Mouse (Mus musculus) limb, embryonic 15.5 days (tissue): Measurements from ENCODE around the gene Akap2. TPM values are rescaled to one million over a fixed set of nuclear protein-coding genes. Genes with fewer than 3 reads are reported as not detected.
A peak's percentile ranks its signal among the peaks of the same experiment; 100 is the strongest.

Experiments
- ATAC-seq: fragments of 200-750 bp; cut with Nextera tagmentation; 2 replicates; pipeline ENCODE4 v1.8.0; 2017; ENCODE audit warnings: low read depth, moderate TSS enrichment; ENCODE audit not compliant: insufficient number of reproducible peaks, low FRiP score, low TSS enrichment
- H3K27ac ChIP-seq: fragments of 300-500 bp; sonication (generic); 2 replicates; pipeline ENCODE4 v1.5.1; 2015; ENCODE audit warnings: moderate library complexity, mild to moderate bottlenecking, inconsistent platforms
- H3K27me3 ChIP-seq: fragments of 300-500 bp; sonication (generic); 2 replicates; pipeline ENCODE4 v1.6.1; 2015; ENCODE audit warnings: inconsistent platforms
- H3K36me3 ChIP-seq: fragments of 300-500 bp; sonication (generic); 2 replicates; pipeline ENCODE4 v1.6.1; 2015; ENCODE audit warnings: inconsistent platforms
- H3K4me1 ChIP-seq: fragments of 300-500 bp; sonication (generic); 2 replicates; pipeline ENCODE4 v1.6.1; 2015; ENCODE audit warnings: inconsistent platforms
- H3K4me2 ChIP-seq: fragments of 300-500 bp; sonication (generic); 2 replicates; pipeline ENCODE4 v1.6.1; 2015; ENCODE audit warnings: mild to moderate bottlenecking, inconsistent platforms
- H3K4me3 ChIP-seq: fragments of 300-500 bp; sonication (generic); 2 replicates; pipeline ENCODE4 v1.5.1; 2015; ENCODE audit warnings: mild to moderate bottlenecking, inconsistent platforms
- H3K9ac ChIP-seq: fragments of 300-500 bp; sonication (generic); 2 replicates; pipeline ENCODE4 v1.6.1; 2015; ENCODE audit warnings: inconsistent platforms
- H3K9me3 ChIP-seq: fragments of 300-500 bp; sonication (generic); 2 replicates; pipeline ENCODE4 v1.6.1; 2016; ENCODE audit warnings: inconsistent platforms
- WGBS: fragments of 180-500 bp; shearing (Covaris S2); methylation state at CpG from one replicate; pipeline ENCODE4 v1.1.7; 2015; 5-methylcytosine and 5-hydroxymethylcytosine counted together
- polyA plus RNA-seq: library from polyadenylated mRNA; unstranded; fragments of >200 nt; fragmentation: Nextera tagmentation; extraction: Ambion mirVana; gene quantifications from 2 replicates; pipeline ENCODE4 v1.2.1, GENCODE M21; 2015

Akap2 gene
- polyA plus RNA-seq, 1 experiment from 2014 or later: 25.2 TPM

DNA sequence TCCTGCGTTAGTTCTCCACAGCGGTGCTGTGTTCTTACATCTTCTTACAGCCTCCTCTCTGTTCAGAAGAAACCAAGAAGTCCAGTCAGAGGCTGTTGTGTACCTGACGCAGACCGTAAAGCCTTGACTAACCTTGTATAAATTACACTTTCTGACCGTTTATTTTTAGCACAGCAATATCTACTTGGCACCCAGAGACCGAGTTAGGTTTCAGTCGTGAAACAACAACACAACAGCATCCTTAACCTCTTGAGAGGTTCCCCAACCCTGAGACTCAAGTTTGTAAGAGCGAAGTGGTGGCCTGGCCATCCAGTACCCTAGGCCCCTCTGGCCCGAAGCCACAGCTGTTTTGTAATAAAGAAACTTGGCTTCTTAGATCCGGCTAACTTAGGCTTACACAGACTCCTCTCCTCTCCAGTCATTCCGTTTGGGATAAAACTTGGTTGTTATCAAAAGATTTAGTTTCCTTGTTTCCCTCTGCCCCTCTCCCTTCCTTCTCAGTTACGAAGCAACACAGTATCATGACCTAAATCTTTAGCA lies 32.7 kb upstream of the Akap2 start:
- Histone ChIP-seq H3K9ac (no peak overlapping the region), H3K36me3 (0 out of 2 replicates have a peak, but pooled peaks cover 5% of the 10 kb centered on the region), H3K4me2 (no peak overlapping the region), H3K27me3 (no peaks in the 10 kb centered on the region), H3K4me1 (peaks cover 7% of the 10 kb centered on the region), H3K9me3 (no peaks in the 10 kb centered on the region), H3K27ac (no peak overlapping the region), H3K4me3 (no peak overlapping the region)
- no peak for ATAC-seq
- WGBS: 58% methylated on average over 12 of the region's 12 CpGs

DNA sequence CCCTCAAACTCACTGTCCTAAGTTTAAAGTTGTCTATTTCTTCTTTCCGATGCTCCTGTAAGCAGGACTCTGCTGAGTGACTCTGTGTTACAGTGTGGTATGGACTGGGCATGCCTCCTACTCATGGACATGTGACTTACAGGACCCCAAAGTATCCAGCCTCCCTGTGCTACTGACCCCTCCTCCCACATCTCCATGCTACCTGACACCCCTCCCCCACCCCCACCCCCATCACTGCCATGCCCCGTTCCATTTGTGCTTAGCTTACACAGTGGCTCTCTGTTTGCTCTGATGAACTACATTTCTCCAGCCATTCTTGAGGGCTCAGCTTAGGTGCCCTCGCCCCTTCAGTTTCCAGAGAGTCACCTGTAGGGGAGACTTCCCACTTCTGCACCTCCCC lies 30.7 kb upstream of the Akap2 start:
- H3K4me1 ChIP-seq: peaks cover 2% of the 10 kb centered on the region; the same call in 1 of the 2 replicates
- H3K36me3 ChIP-seq: peaks cover 14% of the 10 kb centered on the region
- no peak for ATAC-seq
- no peak overlapping the region for H3K4me3 ChIP-seq
- H3K27me3 ChIP-seq: no peaks in the 10 kb centered on the region
- no peak overlapping the region for H3K9ac ChIP-seq
- WGBS: 73% methylated on average over 3 of the region's 3 CpGs
- H3K9me3 ChIP-seq: no peaks in the 10 kb centered on the region
- no peak overlapping the region for H3K27ac ChIP-seq
- H3K4me2 ChIP-seq: no peak overlapping the region

DNA sequence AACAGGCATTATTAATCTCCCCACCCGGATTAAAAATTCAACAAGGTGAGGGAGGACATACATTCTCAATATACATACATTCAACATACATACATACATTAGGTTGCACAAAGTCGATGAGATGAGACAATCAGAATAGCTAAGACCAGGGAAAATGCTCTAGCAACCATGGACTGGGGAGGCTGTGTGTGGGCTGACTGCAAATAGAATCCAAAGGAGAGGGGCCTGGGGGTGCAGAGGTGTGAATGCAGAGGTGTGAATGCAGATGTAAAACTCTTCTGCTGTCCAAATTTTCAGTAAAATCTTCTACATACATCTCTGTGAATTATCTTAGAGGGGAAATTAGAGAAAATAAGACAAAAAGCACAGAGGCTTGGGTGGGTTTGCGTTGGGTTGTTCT lies 29.9 kb upstream of the Akap2 start:
- peaks cover 2% of the 10 kb centered on the region; the same call in 1 of the 2 replicates for H3K4me1 ChIP-seq
- H3K27ac ChIP-seq: no peak overlapping the region
- no peak for ATAC-seq

DNA sequence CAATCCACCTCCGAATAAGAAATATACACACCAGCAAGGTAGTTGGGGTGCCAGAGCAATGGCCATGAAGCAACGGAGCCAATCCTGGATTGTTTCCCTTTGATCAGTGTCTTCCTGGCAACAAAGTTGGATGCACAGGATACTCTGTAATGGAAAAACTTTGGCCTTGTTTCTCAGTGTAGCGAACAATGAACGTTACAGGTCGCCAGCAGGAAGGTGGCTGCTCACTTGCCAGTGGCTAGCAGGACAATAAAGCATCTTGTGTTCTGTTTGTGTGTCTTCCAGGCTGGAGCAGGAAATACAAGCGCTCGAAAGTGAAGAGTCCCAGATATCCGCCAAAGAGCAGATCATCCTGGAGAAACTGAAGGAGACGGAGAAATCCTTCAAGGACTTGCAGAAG lies 29.3 kb upstream of the Akap2 start:
- peaks cover 2% of the 10 kb centered on the region; the same call in 1 of the 2 replicates for H3K4me1 ChIP-seq
- H3K9me3 ChIP-seq: no peaks in the 10 kb centered on the region
- H3K4me3 ChIP-seq: no peak overlapping the region
- 0 out of 2 replicates have a peak overlapping the region, but pooled peaks have one; percentile 5 for H3K27ac ChIP-seq
- no peak for ATAC-seq
- WGBS: 76% methylated on average over 9 of the region's 9 CpGs
- peaks cover 14% of the 10 kb centered on the region for H3K36me3 ChIP-seq
- H3K4me2 ChIP-seq: no peak overlapping the region
- H3K9ac ChIP-seq: no peak overlapping the region
- H3K27me3 ChIP-seq: no peaks in the 10 kb centered on the region

More for the DNA sequence above, 29.9 kb upstream of the Akap2 start:
- Histone ChIP-seq H3K4me3 (no peak overlapping the region), H3K36me3 (peaks cover 14% of the 10 kb centered on the region), H3K9me3 (no peaks in the 10 kb centered on the region), H3K9ac (no peak overlapping the region), H3K4me2 (no peak overlapping the region), H3K27me3 (no peaks in the 10 kb centered on the region)
- 78% methylated on average over 3 of the region's 3 CpGs for WGBS

DNA sequence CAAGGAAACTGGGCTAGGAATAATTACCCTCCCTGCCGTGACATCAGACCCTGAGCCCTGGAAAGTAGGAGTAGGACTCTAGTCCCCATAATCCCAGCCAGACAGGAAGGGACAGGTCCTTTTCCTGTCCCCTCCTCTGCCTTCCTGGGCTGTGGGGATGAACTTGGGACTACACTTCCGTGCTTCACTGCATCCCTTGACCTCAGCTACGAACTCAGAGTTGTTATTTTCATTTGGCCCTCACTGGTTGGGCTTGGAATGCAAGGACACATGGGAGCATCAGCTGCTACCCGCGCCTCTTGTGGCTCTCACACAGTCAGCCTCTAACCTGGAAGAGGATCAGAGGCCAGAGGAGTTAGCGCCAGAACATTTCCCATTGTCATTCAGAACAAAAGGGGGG lies 27.5 kb upstream of the Akap2 start:
- H3K4me2 ChIP-seq: no peak overlapping the region
- H3K9me3 ChIP-seq: no peaks in the 10 kb centered on the region
- no peaks in the 10 kb centered on the region for H3K4me1 ChIP-seq
- H3K9ac ChIP-seq: no peak overlapping the region
- H3K27me3 ChIP-seq: no peaks in the 10 kb centered on the region
- 75% methylated on average over 6 of the region's 6 CpGs for WGBS
- H3K27ac ChIP-seq: no peak overlapping the region
- H3K36me3 ChIP-seq: peaks cover 19% of the 10 kb centered on the region
- no peak overlapping the region for H3K4me3 ChIP-seq
- ATAC-seq: no peak

DNA sequence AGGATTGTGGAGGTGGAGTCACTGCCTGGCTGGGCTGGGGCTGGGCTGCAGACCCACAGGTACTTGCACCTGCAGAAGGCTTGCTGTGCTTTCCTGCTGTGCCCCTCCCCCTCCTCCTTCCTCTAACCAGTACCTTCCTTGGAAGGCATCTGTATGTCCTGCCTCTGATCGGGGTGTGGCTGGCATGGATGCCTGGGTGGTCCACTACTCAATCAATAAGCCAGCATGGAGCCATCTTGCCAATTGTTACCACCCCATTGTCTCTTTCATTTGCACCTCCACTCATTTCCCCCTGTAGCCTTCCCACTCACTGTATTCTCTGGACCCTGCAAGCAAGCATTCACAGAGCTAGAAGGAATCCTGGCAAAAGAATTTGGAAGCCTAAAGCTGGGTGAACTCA lies 26.7 kb upstream of the Akap2 start:
- H3K36me3 ChIP-seq: peaks cover 20% of the 10 kb centered on the region
- H3K4me2 ChIP-seq: no peak overlapping the region
- H3K27ac ChIP-seq: no peak overlapping the region
- H3K9ac ChIP-seq: no peak overlapping the region
- H3K4me1 ChIP-seq: no peaks in the 10 kb centered on the region
- ATAC-seq: no peak
- no peak overlapping the region for H3K4me3 ChIP-seq
- H3K27me3 ChIP-seq: no peaks in the 10 kb centered on the region
- H3K9me3 ChIP-seq: no peaks in the 10 kb centered on the region
- 59% methylated on average over 1 of the region's 1 CpGs for WGBS

DNA sequence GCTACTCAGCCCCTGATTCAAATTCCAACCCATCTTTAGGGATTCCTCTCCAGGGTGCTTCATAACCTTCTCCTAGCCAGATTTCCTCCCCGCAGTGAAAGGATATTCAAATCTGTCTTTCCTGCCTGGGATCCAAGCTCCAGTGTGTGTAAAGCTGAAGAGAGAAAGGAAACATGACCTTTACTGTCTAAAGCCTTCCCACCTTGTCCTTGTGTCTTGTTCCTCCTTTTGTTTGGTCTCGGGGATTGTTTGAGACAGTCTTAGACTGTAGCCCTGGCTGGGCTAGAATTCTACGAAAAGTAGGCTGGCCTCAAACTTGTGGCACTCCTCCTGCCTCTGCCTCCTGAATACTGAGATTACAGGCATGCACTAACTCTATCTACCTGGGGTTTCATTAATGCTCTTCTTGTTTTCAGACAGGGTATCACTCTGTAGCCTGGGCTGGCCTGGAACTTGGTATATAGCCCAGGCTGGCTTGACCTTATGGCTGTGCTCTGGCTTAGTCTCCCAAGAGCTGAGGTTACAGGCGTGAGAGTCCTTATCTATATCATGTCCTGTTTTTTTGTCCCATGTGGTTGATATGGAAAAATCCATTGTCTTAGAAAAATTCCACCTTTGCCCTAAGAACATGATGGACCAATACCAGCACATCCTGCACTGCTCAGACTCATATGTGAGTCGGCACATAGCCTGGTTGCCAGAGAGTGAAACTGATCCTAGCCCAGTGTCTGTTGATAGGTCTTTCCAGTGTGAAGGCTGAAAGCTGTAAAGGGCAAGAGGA lies 22.9 kb upstream of the Akap2 start:
- peaks cover 17% of the 10 kb centered on the region for H3K36me3 ChIP-seq
- WGBS: 82% methylated on average over 5 of the region's 5 CpGs

DNA sequence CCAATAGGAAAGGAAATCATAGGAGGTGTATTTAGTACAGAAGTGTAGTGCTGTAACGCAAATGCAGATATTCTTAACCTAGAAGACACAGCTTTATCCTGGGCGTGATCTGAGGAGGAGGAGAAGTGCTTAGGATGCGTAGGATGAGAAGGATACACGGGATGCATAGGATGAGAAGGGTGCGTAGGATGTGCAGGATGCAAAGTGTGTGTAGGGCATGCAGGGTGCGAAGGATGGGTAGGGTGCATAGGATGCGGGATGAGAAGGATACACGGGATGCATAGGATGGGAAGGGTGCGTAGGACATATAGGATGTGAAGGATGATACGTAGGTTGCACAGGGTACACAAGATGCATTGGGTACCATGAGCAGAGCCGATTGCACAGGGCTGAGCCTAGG lies 20.5 kb upstream of the Akap2 start:
- H3K4me2 ChIP-seq: no peak overlapping the region
- 96% methylated on average over 11 of the region's 11 CpGs for WGBS
- H3K4me3 ChIP-seq: no peak overlapping the region
- no peaks in the 10 kb centered on the region for H3K9me3 ChIP-seq
- H3K27me3 ChIP-seq: no peaks in the 10 kb centered on the region
- H3K27ac ChIP-seq: no peak overlapping the region
- H3K9ac ChIP-seq: no peak overlapping the region
- no peak for ATAC-seq
- H3K4me1 ChIP-seq: no peaks in the 10 kb centered on the region
- H3K36me3 ChIP-seq: peaks cover 6% of the 10 kb centered on the region; the same call in 1 of the 2 replicates

More for the DNA sequence above, 22.9 kb upstream of the Akap2 start:
- Histone ChIP-seq H3K4me3 (no peak overlapping the region), H3K9me3 (no peaks in the 10 kb centered on the region), H3K27me3 (no peaks in the 10 kb centered on the region), H3K4me1 (no peaks in the 10 kb centered on the region), H3K9ac (no peak overlapping the region), H3K27ac (no peak overlapping the region), H3K4me2 (no peak overlapping the region)
- ATAC-seq: no peak

DNA sequence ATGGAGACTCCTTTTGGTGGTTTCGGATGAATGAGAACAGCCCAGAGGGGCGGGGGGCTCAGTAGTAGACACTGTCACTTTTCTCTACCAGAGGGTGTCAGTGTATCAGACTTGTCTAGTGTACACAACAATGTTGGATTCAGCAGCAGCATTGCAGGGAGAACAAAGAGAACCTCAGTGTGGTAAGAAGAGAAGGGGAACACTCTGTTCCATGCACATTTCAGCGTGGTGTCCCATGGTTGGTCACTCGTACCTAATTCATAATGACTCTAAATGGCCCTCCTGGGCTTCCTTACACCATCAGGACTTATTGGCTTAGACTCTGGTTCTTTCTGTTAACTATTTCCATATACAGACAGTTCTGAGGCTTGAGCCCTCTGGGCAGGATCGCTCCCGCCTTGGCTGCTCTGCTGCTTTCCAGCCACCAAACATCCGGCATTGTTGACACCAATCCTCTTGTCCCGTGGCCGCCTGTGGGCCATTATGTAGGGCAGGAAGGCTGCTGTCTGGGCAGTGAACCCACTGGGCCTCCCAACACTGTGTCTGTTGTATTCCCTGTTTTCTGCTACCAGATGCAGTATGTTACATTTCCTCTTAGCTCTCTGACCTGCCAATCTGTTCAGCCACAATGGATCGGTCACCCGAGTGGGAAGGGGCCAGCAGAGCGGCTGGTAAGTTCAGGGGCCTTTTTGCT lies 19.4 kb upstream of the Akap2 start:
- WGBS: 74% methylated on average over 12 of the region's 12 CpGs
- H3K36me3 ChIP-seq: peaks cover 6% of the 10 kb centered on the region; the same call in 1 of the 2 replicates
- no peaks in the 10 kb centered on the region for H3K27me3 ChIP-seq
- H3K4me3 ChIP-seq: no peak overlapping the region
- no peak for ATAC-seq
- no peaks in the 10 kb centered on the region for H3K9me3 ChIP-seq
- no peak overlapping the region for H3K27ac ChIP-seq
- no peaks in the 10 kb centered on the region for H3K4me1 ChIP-seq
- H3K9ac ChIP-seq: no peak overlapping the region
- H3K4me2 ChIP-seq: no peak overlapping the region

DNA sequence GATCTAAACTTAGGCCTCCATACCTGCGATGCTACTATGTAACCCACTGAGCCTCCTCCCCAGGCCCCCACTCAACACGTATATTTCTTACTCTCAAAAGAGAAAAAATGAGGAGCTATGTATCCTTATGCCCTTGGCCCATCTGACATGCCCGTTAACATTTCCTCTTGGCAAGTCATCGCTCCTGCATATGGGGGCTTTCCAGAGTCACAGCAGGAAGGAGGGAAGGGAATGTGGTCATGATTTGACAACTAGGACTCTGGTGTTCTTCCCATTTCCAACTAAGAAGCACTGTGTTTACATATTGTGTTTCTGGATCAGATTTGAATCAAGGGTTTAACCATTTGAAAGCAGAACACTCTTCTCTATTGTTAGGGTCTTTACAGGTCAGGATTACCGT lies 15.9 kb upstream of the Akap2 start:
- Histone ChIP-seq H3K9me3 (no peaks in the 10 kb centered on the region), H3K4me2 (no peak overlapping the region), H3K36me3 (no peaks in the 10 kb centered on the region), H3K27ac (no peak overlapping the region), H3K9ac (no peak overlapping the region), H3K27me3 (no peaks in the 10 kb centered on the region), H3K4me3 (no peak overlapping the region), H3K4me1 (peaks cover 6% of the 10 kb centered on the region; the same call in 1 of the 2 replicates)
- WGBS: 79% methylated on average over 5 of the region's 5 CpGs
- no peak for ATAC-seq

DNA sequence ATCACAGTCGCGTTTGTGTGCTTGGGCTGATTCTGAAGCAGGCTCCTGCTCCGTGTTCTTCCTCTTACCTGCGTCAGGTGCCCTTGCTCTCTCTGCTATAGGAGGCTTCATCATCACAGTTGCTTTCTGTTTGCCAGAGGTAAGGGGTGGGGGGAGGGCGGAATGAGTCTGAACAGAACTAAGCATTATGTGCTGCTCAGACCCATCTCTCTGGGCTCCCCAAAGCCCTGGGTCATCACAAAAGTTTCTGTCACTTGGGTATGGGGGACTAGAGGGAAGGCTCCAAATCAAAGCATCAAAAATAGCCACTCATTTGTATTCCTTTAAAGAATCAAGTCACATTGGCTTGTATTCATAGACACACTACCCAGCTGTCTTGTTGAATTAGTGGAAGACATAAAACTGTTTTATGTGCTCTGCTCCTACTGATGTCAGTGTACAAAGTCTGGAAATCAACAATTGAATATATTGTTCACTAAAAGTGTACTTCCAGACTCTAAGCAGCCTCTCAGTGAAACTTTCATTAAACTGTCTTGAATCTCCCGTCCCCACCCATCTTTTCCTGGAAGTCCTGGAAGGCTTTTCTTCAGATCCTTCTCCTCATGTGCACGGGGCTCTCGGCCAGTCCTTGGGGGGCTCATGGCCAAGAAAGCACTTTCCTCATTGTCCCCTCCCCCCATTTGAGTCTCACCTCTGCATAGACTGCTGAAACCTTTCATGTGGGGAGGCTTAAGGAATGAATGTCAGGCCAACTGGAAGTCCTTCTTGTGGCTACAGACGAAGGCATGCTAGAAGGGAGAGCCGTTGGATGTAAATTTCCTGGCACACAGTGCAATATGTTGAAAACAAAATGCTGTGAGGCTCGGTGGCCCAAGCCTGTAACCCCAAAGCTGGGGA lies 13.6 kb upstream of the Akap2 start:
- no peak overlapping the region for H3K27ac ChIP-seq
- H3K4me3 ChIP-seq: no peak overlapping the region
- H3K36me3 ChIP-seq: no peaks in the 10 kb centered on the region
- WGBS: 60% methylated on average over 11 of the region's 11 CpGs
- H3K4me2 ChIP-seq: no peak overlapping the region
- H3K27me3 ChIP-seq: no peaks in the 10 kb centered on the region
- peaks cover 6% of the 10 kb centered on the region; the same call in 1 of the 2 replicates for H3K4me1 ChIP-seq
- H3K9ac ChIP-seq: no peak overlapping the region
- H3K9me3 ChIP-seq: no peaks in the 10 kb centered on the region
- no peak for ATAC-seq
